Mouse (Mus musculus) urinary bladder, postnatal 0 days (tissue): ENCODE measurements around the gene Cabp7. TPM values are rescaled to one million over a fixed set of nuclear protein-coding genes. Genes with fewer than 3 reads are reported as not detected.

Experiments
- polyA plus RNA-seq: library from polyadenylated mRNA; unstranded; fragments of >200 nt; fragmentation: Nextera tagmentation; extraction: Ambion mirVana; gene quantifications from 2 replicates; pipeline ENCODE4 v1.2.1, GENCODE M21; 2015

Gene Cabp7
- polyA plus RNA-seq = 0.08 and 0.15 TPM in 2 replicates

DNA sequence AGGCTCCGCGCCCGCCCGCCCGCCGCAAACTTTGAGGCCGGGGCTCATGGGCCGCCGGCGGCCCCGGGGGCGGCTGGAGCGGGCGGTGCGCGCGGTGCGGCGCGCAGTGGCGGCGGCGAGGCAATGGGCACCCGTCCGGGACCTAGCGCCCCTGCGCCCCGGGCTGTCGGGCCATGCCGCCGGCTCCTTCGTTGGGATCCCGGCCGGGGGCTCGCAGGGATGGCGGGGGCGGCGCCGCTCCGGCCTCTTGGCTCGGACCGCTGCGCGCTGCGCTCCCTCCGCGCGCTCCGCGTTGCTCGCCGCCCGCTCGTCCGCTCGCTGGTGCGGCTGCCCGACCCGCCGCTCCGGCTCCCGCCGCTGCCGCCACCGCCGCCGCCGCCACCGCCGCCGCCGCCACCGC is at the start of gene Cabp7:
Cabp7 (minus strand) TSS at position 46 of the 400 bp plus-strand sequence.

DNA sequence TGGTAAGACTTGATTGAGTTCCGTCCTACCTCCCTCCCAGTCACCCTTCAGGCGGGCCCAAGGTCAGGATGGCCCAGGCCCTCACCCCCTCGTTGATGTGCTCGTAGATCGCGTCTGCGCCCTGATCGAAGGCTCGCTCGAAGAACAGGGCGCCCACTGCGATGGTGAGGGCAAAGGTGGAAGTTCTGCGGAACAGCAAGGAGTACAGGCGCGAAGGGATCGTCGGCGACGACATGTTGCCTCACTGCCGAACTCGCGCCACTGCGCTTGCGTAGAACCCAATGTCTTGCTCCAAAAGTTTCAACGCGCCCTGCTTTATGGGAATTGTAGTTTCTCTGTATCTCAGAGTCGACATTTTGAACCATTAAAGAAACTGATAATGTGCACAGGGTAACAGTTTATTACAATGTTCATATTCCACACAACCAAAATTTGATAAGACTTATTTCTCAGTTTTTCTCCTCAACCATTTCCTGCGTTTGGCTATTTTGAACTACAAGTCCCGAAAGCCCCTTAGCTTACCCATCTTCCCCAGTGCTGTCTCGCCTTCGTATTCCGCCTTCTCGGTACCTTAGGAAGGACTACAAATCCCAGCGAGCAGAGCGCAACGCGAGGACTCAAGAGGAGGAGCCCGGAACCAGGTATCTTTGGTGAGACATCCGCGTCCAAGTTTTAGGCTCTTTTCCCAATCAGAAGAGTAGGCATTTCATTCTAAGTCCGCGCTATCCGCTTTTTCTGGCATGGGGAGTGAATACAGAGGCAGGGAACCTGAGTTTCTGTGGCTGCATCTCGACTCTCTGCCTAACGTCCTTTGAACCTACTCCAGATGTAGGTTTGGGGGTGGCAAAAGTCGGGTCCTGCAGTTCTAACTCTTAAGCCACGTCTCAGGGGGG is 42.3 kb downstream of the Cabp7 start, which contains the start of the genes Uqcr10 and Zmat5:
Uqcr10 (minus strand) TSS at position 271 of the 893 bp plus-strand sequence.
Zmat5 (plus strand) TSS at position 607 of the 893 bp plus-strand sequence.

Other genes starting within 250 kb of the Cabp7 start
- 12.1 and 12.6 TPM in 2 replicates for gene Mtmr3, start 151.9 kb downstream of the Cabp7 start, polyA plus RNA-seq
- gene Gm11032, start 126.7 kb downstream of the Cabp7 start, polyA plus RNA-seq = not detected in 2 replicates
- 16.2 and 17.9 TPM in 2 replicates for gene Ascc2, start 109.0 kb downstream of the Cabp7 start, polyA plus RNA-seq
- 1,055 and 1,143 TPM in 2 replicates for gene Uqcr10, start 42.4 kb downstream of the Cabp7 start, polyA plus RNA-seq
- gene Zmat5, start 42.1 kb downstream of the Cabp7 start, polyA plus RNA-seq = 48.3 and 49.0 TPM in 2 replicates
- gene Nf2, start 102.8 kb upstream of the Cabp7 start, polyA plus RNA-seq = 21.5 and 23.6 TPM in 2 replicates
- gene Nipsnap1, start 127.2 kb upstream of the Cabp7 start, polyA plus RNA-seq = 13.3 and 14.5 TPM in 2 replicates
- 17.3 and 18.8 TPM in 2 replicates for gene Thoc5, start 148.5 kb upstream of the Cabp7 start, polyA plus RNA-seq
- 0.05 and 0.14 TPM in 2 replicates for gene Nefh, start 201.3 kb upstream of the Cabp7 start, polyA plus RNA-seq
- gene Ap1b1, start 240.0 kb upstream of the Cabp7 start, polyA plus RNA-seq = 35.8 and 37.2 TPM in 2 replicates